Mouse (Mus musculus): Measurements from ENCODE around the gene Plekhn1.

The Plekhn1 gene

DNA sequence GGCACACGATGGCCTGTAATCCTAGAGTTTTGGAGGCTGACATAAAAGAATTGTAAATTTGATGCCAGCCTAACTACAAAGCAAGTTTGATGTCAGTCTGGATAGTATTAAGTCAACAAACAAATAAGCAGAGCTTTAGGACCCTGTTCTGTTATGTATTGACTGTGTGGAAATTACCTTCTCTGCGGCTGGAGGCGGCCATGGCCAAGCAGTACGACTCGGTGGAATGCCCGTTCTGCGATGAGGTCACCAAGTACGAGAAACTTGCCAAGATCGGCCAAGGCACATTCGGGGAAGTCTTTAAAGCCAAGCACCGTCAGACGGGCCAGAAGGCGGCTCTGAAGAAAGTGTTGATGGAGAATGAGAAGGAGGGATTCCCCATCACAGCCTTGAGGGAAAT is 21.5 kb downstream of the Plekhn1 start:
- no peak for DNase-seq (ENCODE audit: low spot score)

DNA sequence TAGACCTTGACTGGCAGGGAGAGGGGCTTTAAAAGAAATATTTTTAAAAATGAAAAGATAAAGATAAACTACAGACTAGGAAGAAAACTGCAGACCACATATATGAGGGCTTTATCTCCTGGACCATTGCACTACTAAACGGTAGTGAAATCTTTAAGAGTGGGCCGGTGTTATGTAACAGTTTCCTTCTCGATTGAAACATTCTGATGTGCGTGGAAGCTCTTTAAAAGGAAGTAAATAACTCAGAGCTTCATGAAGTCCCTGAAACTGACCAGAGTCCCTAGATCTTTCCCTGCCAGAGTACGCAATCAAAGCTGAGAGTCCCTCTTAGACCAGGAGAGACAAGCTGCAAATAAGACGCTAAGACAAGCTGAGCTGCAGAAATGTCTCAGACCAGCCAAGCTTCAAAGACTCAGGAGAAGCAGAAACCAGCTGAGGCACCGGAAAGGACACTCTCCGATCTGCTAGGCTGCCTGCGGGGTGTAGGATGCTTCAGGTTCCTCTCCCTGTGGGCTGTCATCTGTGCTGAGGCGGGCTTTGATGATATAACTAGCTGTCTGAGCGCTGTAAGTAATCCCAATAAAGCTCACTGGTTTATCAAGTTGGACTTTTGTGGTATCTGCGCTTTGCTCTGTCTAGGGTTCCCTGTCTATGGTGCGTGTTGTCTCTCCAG is 24.6 kb downstream of the Plekhn1 start:
- no peak for DNase-seq (ENCODE audit: low spot score)

DNA sequence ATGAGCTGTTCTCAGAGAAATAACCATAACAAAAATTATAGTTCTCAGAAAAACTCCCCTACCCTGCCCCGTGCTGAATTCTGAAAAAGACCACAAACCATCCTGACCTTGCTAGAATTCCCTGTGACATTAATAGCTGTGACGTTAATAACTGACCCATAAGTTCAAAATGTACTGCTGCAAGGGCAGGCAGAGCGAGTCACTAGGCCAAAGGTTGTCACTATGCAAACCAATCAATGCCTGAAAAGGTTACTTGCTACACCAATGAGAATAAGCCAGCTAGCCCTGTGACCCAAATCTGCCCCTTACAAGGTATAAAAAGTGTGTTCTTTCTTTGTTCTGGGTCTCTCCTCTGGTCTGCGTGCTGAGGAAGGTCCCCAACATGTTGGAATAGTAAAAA is 25.8 kb downstream of the Plekhn1 start:
- DNase-seq (ENCODE audit: low spot score), result no peak

DNA sequence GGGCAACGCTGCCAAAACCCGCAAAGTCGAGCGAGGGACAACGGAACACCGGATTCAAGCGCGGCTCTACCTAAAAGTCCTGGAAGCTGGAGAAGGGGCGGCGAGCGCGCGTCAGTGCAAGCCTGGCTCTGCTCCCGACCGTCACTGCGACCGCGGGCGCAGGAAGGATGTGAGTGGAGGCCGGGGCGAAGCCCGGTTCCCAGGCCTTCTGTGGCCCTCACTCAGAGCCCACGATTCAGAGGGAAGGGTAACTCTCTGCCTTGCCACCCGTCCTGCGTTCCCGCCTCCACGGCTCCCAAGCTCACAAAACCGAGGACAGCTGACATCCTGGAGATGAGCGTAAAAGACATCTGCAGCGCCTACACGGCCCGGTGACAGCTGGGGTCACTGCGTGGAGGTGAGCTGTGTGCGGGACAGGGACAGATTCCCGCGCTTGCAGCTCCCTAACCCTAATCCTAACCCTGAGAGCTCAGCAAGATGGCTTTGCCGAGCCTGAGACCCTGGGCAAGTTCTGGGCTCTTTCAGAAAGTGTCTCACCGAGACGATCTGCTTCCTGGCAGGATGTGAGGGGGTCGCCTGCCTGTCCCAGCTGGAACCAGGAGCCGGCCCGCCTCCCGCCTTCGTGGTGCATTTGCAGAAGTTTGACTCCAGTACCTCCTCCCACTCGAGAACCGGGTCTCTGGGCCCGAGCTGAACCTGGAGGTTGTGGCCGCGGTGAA is 31.1 kb downstream of the Plekhn1 start:
- DNase-seq (ENCODE audit: low spot score), result peak; percentile 62

DNA sequence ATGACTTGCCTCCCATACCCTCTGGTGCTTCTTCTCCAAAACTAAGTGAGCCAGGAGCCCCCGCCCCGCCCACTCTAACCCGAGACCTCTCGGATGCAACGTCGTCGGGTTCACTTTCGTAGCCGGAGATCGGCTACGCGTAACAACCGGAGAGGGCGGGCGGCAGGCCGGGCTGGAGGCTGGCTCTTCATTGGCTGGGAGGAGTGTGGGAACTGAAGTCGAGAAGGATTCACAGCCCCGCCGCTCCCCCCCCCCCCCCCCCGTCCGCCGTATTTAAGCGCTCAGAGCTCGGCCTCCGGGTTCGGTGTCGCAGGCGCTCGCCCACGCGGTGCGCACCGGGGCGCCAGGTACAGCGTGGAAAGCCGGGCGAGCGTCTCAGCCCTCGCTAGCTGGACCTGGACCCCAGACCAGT is 31.6 kb downstream of the Plekhn1 start, which contains the start of gene AW011738:
Gene AW011738, plus strand, starts transcription at position 304 of the 412 bp plus-strand sequence.
- DNase-seq (ENCODE audit: low spot score), result peak; percentile 85

GRCm38 (mm10) chr4:156202462-156202893 is 32.2 kb downstream of the Plekhn1 start:
- DNase-seq (ENCODE audit: low spot score), result no peak

DNA sequence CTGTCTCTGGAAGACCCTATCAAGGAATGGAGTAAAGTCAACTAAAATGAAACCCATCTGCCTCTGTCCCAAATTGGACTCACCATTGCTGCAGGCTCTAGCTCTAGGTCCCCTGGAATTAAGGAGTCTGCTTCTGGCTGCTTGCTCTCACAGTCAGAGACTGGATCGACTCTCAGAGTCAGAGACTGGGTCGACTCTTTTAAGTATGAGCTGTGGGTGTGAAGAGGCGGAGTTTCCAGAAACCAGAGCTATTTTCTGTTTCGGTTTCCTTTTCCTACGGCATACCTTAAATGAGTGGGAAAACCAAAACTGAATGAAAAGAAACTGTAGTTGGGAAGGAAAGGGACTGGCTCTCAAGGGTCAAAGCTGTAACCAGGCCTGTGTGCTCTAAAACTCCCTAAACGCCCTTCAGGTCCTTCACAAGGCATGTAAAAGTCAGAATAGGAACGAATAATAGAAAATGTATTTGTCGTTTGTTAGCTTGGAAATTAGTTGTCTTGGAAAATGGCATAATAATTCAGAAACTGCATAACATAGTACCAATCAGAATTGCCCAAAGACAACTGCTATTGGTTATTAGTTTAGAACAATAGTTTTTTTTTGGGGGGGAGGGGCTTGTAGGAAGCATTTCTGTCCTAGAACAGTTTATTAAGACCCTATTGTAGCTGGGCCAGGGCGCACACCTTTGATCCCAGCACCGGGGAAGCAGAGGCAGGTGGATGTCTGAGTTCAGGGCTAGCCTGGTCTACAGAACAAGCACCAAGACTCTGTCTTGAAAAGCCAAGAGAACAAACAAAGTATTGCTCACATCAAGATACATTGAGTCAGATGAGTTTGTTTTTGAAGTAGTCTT is 33.8 kb downstream of the Plekhn1 start, which contains the start of gene Isg15:
Gene Isg15, minus strand, starts transcription at position 196 of the 853 bp plus-strand sequence.
- no peak for DNase-seq (ENCODE audit: low spot score)

- DNase-seq (ENCODE audit: low spot score), result peak; percentile 96
These were observed 36.8 kb downstream of the Plekhn1 start for GRCm38 (mm10) chr4:156197829-156198205.

GRCm38 (mm10) chr4:156197131-156197828 is 37.4 kb downstream of the Plekhn1 start, which contains the start of gene Agrn:
TSS of gene Agrn (minus strand) at chr4:156197488.
- no peak for DNase-seq (ENCODE audit: low spot score)

DNA sequence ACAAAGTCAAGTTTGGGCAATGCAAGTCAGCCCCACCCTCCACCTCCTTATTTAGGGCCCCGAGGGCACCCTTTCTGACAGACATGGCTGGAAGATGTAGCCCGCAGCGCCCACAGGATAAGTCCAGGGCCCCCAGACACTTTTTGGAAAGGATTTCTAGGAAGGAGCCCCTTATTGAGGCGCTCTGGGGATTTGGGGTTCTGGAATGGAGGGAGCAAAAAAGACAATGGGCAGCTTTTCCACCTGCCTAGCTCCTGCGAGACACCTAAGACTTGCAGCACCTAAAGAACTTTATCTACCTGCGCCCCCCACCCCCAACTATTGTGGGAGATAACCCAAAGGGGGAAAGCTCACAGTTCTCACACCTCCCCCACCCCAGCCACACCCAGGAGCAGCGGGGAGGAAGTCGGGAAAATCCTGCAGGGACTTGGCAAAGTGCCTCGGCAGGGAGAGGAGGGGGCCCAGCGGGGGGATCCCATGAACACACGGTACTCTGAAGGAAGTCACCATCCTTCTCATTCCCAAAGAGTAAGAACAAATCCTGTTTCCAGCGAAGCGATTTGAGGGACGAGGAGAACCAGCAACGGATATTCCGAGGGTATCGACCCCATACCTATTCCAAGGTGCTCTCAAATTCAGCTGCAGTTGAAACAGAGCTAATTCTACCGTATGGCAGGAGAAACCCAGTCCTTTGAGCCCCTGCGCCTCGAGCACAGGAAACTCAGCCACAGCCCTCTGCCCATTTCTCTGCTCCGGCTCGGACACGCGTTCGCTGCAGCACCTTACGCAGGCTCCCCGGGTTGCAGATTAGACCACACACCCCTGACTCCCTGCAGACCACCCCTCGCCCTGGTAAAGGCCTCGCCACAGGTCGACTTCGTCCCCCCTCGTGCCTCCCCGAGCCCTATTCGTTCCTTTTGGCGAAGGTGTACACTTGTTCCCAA is 38.5 kb downstream of the Plekhn1 start:
- peak; percentile 47 for DNase-seq (ENCODE audit: low spot score)

DNA sequence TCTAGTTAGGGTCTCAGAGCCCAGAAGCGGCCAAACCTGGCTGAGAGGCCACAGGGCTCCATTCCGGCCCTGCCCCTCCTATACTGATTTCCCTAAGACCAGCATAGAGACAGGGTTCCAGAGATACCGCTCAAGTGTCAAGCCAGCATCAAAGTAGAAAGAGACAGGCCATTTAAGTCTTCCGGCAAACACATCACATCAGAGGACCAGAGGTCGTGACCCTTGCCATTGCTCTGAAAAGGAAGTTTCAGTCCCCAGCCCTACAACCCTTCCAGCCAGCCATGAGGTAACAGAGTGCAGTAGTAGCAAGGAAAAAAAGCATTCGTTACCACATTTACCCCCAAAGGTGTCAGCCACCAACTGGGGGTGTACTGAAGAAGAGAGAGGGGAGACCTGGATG is 40.3 kb downstream of the Plekhn1 start:
- DNase-seq (ENCODE audit: low spot score), result peak; percentile 60

DNA sequence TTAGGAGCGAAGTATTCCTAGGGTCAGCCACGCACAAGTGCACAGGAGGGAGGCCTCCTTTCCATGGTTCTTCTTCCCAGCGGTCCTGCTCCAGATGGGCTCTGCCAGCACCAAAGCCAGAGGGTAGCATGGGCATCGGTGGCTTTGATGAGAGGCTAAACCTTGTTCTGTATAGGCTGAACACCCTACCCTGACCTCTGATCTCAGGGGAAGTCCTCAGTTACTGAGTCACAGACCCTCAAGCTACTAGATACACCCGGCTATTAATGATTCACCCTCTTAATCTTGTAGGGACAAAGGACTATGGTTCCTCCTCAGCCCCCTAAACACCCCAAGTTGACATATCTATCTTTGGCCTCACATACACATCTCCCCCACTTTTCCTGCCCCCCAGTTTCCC is 40.8 kb downstream of the Plekhn1 start:
- no peak for DNase-seq (ENCODE audit: low spot score)

DNA sequence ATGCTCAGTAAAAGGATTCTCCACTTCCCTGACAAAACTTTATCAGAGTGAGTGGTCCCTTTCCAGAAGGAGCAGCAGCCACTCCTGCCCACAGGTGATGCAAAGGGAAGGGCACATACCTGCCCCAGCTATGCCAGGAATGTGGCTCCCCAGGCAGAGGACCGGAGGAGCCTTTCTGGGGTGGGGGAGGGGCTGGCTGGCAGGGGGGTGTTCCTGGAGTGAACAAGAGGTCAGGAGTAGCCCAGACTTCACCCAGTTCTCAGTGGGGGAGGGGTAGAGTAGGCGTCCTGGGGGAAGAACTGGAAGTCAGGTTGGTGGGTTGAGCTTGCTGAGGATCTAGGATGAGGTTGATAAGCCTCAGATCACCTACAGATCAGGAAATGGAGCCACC is 41.5 kb downstream of the Plekhn1 start:
- DNase-seq (ENCODE audit: low spot score), result no peak

- DNase-seq (ENCODE audit: low spot score), result no peak
These were observed 42.0 kb downstream of the Plekhn1 start for GRCm38 (mm10) chr4:156192421-156193199.

DNA sequence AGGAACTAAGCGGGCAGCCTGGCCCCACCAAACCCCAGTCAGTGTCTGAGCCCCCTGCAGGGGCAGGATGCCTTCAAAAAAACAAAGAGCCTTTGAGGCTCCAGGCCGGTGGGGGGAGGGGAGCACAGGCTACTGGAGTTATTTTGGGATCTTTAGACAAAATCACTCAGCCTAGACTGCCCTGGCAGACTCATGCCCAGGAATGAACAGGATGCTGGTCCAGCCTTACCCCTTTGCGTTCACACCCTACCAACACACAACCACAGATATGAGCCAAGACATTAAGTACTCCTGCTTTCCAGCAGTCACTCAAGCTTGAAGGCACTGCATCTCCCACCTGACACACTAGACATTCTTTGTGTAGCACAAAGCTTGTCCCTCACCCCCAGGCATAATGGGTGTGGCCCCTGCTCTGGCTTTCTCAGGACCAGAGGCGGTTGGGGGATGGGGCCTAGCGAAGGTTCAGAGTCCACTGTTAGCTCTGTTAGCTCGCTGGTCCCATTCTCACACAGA is 45.8 kb downstream of the Plekhn1 start:
- DNase-seq (ENCODE audit: low spot score), result peak; percentile 77

- no peak for DNase-seq (ENCODE audit: low spot score)
These were observed 46.4 kb downstream of the Plekhn1 start for GRCm38 (mm10) chr4:156188162-156188810.

- peak; percentile 72 for DNase-seq (ENCODE audit: low spot score)
These were observed 48.5 kb downstream of the Plekhn1 start for GRCm38 (mm10) chr4:156185950-156186850.

- DNase-seq (ENCODE audit: low spot score), result no peak
These were observed 49.2 kb downstream of the Plekhn1 start for GRCm38 (mm10) chr4:156185456-156185949.

All from embryo, embryonic 10.5 days (tissue).